Mouse (Mus musculus) olfactory bulb, adult 2 months (tissue): Measurements from ENCODE around the gene Gm4792.

Experiments used
- CTCF ChIP-seq: fragments of 200-500 bp; IDR thresholded peaks from 2 replicates; pipeline ENCODE4 v1.5.1; 2012; ENCODE audit warnings: low read depth, mild to moderate bottlenecking, low read length, moderate library complexity; ENCODE audit not compliant: insufficient read depth
- POLR2A ChIP-seq: fragments of 200-500 bp; IDR thresholded peaks from 2 replicates; pipeline ENCODE4 v1.6.1; 2012; ENCODE audit warnings: mild to moderate bottlenecking, low read depth, low read length, moderate library complexity; ENCODE audit not compliant: insufficient read depth

DNA sequence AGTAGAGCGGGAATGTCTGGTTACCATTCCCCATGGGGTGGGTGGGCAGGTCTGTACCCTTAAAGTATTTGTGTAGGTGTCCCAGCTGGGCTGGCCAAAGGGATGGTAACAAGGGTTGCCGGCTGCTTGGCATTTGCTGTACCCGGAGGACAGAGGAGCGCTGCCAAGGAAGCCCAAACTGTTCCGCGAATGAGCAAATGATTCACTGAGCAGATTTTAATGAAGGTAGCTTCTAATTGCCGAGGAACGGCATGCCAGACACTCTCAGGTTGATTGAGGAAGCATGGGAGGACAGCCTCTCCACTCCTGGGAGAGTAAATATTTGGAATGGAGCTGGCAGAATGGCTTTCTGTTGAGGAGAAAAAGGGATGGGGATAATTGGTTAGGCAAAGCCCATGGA is 16.3 kb downstream of the Gm4792 start:
- TF ChIP-seq POLR2A (no peak), CTCF (no peak)
